Mouse (Mus musculus) cortical plate, adult 2 months (tissue): ENCODE measurements around the gene Rpp25l.
"Not testable (repeated sequence)": the region's sequence is repeated elsewhere in the genome, so short reads cannot be mapped to it uniquely, and the experiment has no call there.

Experiments used
- CTCF ChIP-seq: fragments of 200-500 bp; IDR thresholded peaks from 2 replicates; pipeline ENCODE4 v1.5.1; 2011; ENCODE audit warnings: mild to moderate bottlenecking, control low read depth, low read length; ENCODE audit not compliant: insufficient read depth; ENCODE audit errors: extremely low read depth
- POLR2A ChIP-seq: fragments of 200-500 bp; IDR thresholded peaks from 2 replicates; pipeline ENCODE4 v1.6.1; 2011; ENCODE audit warnings: mild to moderate bottlenecking, low read length, control low read depth; ENCODE audit not compliant: insufficient read depth; ENCODE audit errors: extremely low read depth

GRCm38 (mm10) chr4:41690014-41690413, 23.3 kb downstream of the Rpp25l start:
- not testable (repeated sequence) for TF ChIP-seq CTCF, POLR2A
